Mouse (Mus musculus): Measurements from ENCODE around the gene Ptprm. TPM values are rescaled to one million over a fixed set of nuclear protein-coding genes. Genes with fewer than 3 reads are reported as not detected.

Ptprm gene
- polyA plus RNA-seq, 1 experiment, result not detected

- no peaks in the 10 kb centered on the region for H3K4me1 ChIP-seq (ENCODE audit: control insufficient read depth)
- H3K27me3 ChIP-seq (ENCODE audit: control insufficient read depth), result no peaks in the 10 kb centered on the region
- TF ChIP-seq TAL1 (IDR thresholded peaks at IDR 0.05; ENCODE audit: low read length), result no peak
- no peak for TF ChIP-seq GATA1 (IDR thresholded peaks at IDR 0.05; ENCODE audit: low read length)
- no peaks in the 10 kb centered on the region; the same call in 1 of the 2 replicates for H3K9me3 ChIP-seq (ENCODE audit: control insufficient read depth, low read length)
- no peak overlapping the region for H3K4me3 ChIP-seq (replicated peaks)
- H3K36me3 ChIP-seq (ENCODE audit: control insufficient read depth), result no peaks in the 10 kb centered on the region
Observed at GRCm38 (mm10) chr17:67329435-67329834, 24.8 kb downstream of the Ptprm start.

- no peaks in the 10 kb centered on the region for H3K27me3 ChIP-seq (ENCODE audit: control insufficient read depth)
- TF ChIP-seq TAL1 (IDR thresholded peaks at IDR 0.05; ENCODE audit: low read length) (no peak), GATA1 (IDR thresholded peaks at IDR 0.05; ENCODE audit: low read length) (no peak)
Observed at GRCm38 (mm10) chr17:67324499-67324832, 29.8 kb downstream of the Ptprm start.

GRCm38 (mm10) chr17:67323777-67324498, 30.3 kb downstream of the Ptprm start:
- TF ChIP-seq TAL1 (IDR thresholded peaks at IDR 0.05; ENCODE audit: low read length) (no peak), GATA1 (IDR thresholded peaks at IDR 0.05; ENCODE audit: low read length) (no peak)
- Histone ChIP-seq H3K9me3 (ENCODE audit: control insufficient read depth, low read length) (no peaks in the 10 kb centered on the region), H3K4me3 (replicated peaks) (no peak overlapping the region), H3K4me1 (ENCODE audit: control insufficient read depth) (no peaks in the 10 kb centered on the region), H3K27me3 (ENCODE audit: control insufficient read depth) (no peaks in the 10 kb centered on the region), H3K36me3 (ENCODE audit: control insufficient read depth) (no peaks in the 10 kb centered on the region)

More at GRCm38 (mm10) chr17:67324499-67324832, 29.8 kb downstream of the Ptprm start:
- no peaks in the 10 kb centered on the region for H3K36me3 ChIP-seq (ENCODE audit: control insufficient read depth)
- H3K4me3 ChIP-seq (replicated peaks), result no peak overlapping the region
- H3K4me1 ChIP-seq (ENCODE audit: control insufficient read depth), result no peaks in the 10 kb centered on the region
- no peaks in the 10 kb centered on the region for H3K9me3 ChIP-seq (ENCODE audit: control insufficient read depth, low read length)

GRCm38 (mm10) chr17:67314491-67315205, 39.6 kb downstream of the Ptprm start:
- Histone ChIP-seq H3K4me3 (replicated peaks) (no peak overlapping the region), H3K4me1 (ENCODE audit: control insufficient read depth) (no peaks in the 10 kb centered on the region), H3K27me3 (ENCODE audit: control insufficient read depth) (no peaks in the 10 kb centered on the region), H3K9me3 (ENCODE audit: control insufficient read depth, low read length) (no peaks in the 10 kb centered on the region), H3K36me3 (ENCODE audit: control insufficient read depth) (no peaks in the 10 kb centered on the region)
- TF ChIP-seq TAL1 (IDR thresholded peaks at IDR 0.05; ENCODE audit: low read length) (no peak), GATA1 (IDR thresholded peaks at IDR 0.05; ENCODE audit: low read length) (no peak)

- Histone ChIP-seq H3K9me3 (ENCODE audit: control insufficient read depth, low read length) (no peaks in the 10 kb centered on the region), H3K27me3 (ENCODE audit: control insufficient read depth) (no peaks in the 10 kb centered on the region), H3K4me3 (replicated peaks) (no peak overlapping the region), H3K36me3 (ENCODE audit: control insufficient read depth) (no peaks in the 10 kb centered on the region), H3K4me1 (ENCODE audit: control insufficient read depth) (no peaks in the 10 kb centered on the region)
- TF ChIP-seq GATA1 (IDR thresholded peaks at IDR 0.05; ENCODE audit: low read length) (no peak), TAL1 (IDR thresholded peaks at IDR 0.05; ENCODE audit: low read length) (no peak)
Observed at GRCm38 (mm10) chr17:67308421-67308820, 45.8 kb downstream of the Ptprm start.

GRCm38 (mm10) chr17:67306066-67306845, 48.0 kb downstream of the Ptprm start:
- H3K4me1 ChIP-seq (ENCODE audit: control insufficient read depth), result no peaks in the 10 kb centered on the region
- H3K36me3 ChIP-seq (ENCODE audit: control insufficient read depth), result no peaks in the 10 kb centered on the region
- TF ChIP-seq TAL1 (IDR thresholded peaks at IDR 0.05; ENCODE audit: low read length) (no peak), GATA1 (IDR thresholded peaks at IDR 0.05; ENCODE audit: low read length) (no peak)
- H3K4me3 ChIP-seq (replicated peaks), result no peak overlapping the region
- H3K27me3 ChIP-seq (ENCODE audit: control insufficient read depth), result no peaks in the 10 kb centered on the region
- no peaks in the 10 kb centered on the region for H3K9me3 ChIP-seq (ENCODE audit: control insufficient read depth, low read length)

GRCm38 (mm10) chr17:67304831-67305230, 49.4 kb downstream of the Ptprm start:
- no peaks in the 10 kb centered on the region for H3K9me3 ChIP-seq (ENCODE audit: control insufficient read depth, low read length)

GRCm38 (mm10) chr17:67303326-67304099, 50.7 kb downstream of the Ptprm start:
- Histone ChIP-seq H3K36me3 (ENCODE audit: control insufficient read depth) (no peaks in the 10 kb centered on the region), H3K9me3 (ENCODE audit: control insufficient read depth, low read length) (no peaks in the 10 kb centered on the region), H3K4me3 (replicated peaks) (no peak overlapping the region), H3K4me1 (ENCODE audit: control insufficient read depth) (no peaks in the 10 kb centered on the region), H3K27me3 (ENCODE audit: control insufficient read depth) (no peaks in the 10 kb centered on the region)
- TF ChIP-seq TAL1 (IDR thresholded peaks at IDR 0.05; ENCODE audit: low read length), result no peak
- no peak for TF ChIP-seq GATA1 (IDR thresholded peaks at IDR 0.05; ENCODE audit: low read length)

More at GRCm38 (mm10) chr17:67304831-67305230, 49.4 kb downstream of the Ptprm start:
- H3K4me3 ChIP-seq (replicated peaks), result no peak overlapping the region
- H3K27me3 ChIP-seq (ENCODE audit: control insufficient read depth), result no peaks in the 10 kb centered on the region
- no peak for TF ChIP-seq TAL1 (IDR thresholded peaks at IDR 0.05; ENCODE audit: low read length)
- no peak for TF ChIP-seq GATA1 (IDR thresholded peaks at IDR 0.05; ENCODE audit: low read length)
- no peaks in the 10 kb centered on the region for H3K4me1 ChIP-seq (ENCODE audit: control insufficient read depth)
- H3K36me3 ChIP-seq (ENCODE audit: control insufficient read depth), result no peaks in the 10 kb centered on the region
